Mouse (Mus musculus): ENCODE data around the gene Pygl.

DNA sequence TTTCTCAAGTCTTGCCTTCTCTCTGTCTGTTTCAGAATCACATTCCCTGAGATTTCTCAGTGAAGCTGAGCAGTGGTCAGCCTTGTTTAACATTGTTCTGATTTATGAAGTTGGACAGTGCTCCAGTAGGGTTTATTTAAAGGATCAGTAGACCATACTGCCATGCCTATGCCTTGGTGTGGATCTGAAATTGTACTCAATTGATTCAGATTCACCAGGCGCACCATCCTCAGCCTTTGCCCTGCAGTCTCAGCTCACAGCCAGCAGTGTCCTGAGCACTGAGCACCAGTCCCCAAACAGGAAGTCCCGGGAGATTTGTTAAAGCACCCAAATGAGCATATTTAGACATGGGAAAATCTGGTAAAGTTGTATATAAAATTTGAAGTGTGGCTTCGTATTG, 66.5 kb downstream of the Pygl start:
- no peak for TF ChIP-seq CTCF (conservative IDR thresholded peaks at IDR 0.05; ENCODE audit: low read length)
- TF ChIP-seq POU5F1 (IDR thresholded peaks at IDR 0.05; ENCODE audit: borderline replicate concordance, low read length): no peak

All from E14TG2a.4 (cell line).